Mouse (Mus musculus): ENCODE measurements around the gene Mrpl12. TPM values are rescaled to one million over a fixed set of nuclear protein-coding genes. Genes with fewer than 3 reads are reported as not detected.

Mrpl12 gene
- total RNA-seq, 1 experiment from 2014 or later, result 140 TPM

DNA sequence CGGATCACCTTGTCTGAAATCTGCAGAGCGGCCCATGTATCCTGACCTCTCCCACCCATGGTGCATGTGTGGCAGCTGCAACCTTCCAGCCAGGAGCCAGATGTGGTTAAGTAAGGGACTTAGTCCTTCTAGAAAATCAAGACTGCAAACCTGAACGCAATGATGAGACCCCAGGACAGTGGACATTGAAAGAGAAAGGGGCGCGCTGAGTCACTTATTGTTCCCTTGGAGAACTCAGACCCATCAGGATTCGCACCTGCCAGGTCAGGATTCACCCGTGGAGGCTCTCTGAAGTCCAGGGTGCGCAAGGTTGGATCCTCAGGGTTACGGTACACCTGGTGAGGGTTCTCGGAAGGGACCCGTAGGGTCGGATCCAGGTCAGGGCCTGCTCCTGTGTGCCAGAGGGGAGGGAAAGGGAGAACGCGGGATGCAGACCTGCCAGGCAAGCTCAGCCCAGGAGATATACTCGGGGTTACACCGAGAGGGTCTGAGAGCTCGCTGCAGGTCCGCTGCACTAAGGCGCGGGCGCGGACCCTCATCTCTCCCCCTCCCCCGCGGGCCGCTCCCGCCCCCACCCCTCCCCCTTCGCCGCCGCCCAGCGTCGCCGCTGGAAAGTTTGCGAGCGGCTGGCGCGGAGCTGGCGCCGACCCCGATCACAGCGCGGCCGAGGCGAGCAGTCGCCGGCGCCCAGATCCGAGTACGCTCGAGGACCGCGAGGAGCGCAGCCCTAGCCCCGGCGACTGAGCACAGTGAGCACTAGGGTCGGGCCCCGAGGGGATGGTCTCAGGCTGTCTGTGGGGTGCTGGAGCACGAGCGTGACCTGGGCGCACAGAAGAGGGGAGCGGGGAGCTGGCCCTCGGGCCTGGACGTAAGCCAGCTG is 45.9 kb downstream of the Mrpl12 start, which contains the start of gene Gcgr:
Gcgr (plus strand) TSS at position 615 of the 880 bp plus-strand sequence.
- ATAC-seq (replicated peaks; ENCODE audit: low read depth, poor library complexity, severe bottlenecking), result no peak; the same call in 1 of the 2 replicates

GRCm38 (mm10) chr11:120531646-120532045 is 47.2 kb downstream of the Mrpl12 start:
- ATAC-seq (replicated peaks; ENCODE audit: low read depth, poor library complexity, severe bottlenecking), result no peak

DNA sequence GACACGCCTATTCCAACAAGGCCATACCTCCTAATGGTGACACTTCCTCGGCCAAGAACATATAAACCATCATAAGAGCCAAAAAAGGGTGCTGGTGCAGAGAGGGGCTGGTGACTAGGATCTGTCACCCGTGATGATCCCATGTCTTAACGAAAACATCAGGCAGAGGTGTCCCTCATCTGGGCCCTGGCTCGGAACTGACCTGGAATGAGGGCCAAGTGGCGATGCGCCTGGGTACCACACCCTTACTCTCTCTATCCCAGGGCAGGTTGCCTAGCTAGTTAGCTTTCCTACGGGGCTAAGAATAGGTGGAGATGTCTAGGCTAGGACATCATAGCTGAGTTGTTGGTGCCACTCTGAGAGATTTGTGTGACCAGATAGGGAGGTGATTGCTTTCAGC is 49.7 kb downstream of the Mrpl12 start:
- ATAC-seq (replicated peaks; ENCODE audit: low read depth, poor library complexity, severe bottlenecking), result no peak

DNA sequence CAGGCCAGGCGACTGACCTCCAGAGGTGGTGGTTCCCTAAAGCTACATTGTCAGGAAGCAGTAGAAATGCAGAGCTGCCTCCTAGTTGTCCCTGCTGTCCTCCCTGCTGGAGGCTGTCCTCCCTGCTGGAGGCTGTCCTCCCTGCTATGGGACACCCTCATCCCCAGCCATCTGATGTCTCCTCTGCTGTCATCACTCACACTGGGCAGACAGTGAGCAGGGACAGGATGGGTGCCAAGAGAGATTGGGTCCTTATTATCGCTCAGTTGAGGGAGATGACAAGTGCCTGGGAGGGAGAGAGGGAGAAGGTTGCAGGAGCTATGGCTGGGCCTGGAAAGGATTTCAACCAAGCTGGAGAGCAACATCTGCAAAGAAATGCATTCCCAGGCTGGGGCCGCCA is 50.7 kb downstream of the Mrpl12 start:
- no peak for ATAC-seq (replicated peaks; ENCODE audit: low read depth, poor library complexity, severe bottlenecking)

GRCm38 (mm10) chr11:120535804-120536203 is 51.4 kb downstream of the Mrpl12 start:
- ATAC-seq (replicated peaks; ENCODE audit: low read depth, poor library complexity, severe bottlenecking), result no peak

DNA sequence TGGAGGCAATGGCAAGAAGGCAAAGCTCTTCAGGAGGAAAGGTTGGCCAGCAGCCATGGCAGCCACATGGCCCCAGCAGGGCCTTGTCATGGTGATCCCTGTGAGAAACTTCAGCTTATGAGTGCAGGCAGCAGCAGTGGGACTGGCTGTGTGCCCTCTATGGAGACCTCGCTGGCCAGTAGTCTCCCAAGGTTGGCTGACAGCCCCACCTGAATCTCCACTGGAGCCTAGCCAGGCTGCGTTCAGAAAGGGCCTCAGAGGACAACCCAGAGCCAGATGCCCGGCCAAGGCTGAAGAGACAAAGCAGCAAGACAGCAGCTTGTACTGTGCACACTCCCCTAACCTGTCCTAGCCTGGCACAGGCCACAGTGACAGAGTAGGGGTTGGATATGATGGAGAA is 54.1 kb downstream of the Mrpl12 start:
- no peak for ATAC-seq (replicated peaks; ENCODE audit: low read depth, poor library complexity, severe bottlenecking)

Other genes with a start within 250 kb of the Mrpl12 start
- gene Actg1, start 136.1 kb upstream of the Mrpl12 start, total RNA-seq (2017), result 857 and 890 TPM in 2 replicates
- gene Fscn2, start 123.1 kb upstream of the Mrpl12 start, total RNA-seq (2017), result not detected in 2 replicates
- 6.6 and 18.3 TPM in 2 replicates for gene Faap100, start 105.8 kb upstream of the Mrpl12 start, total RNA-seq (2017)
- 29.8 and 37.9 TPM in 2 replicates for gene Nploc4, start 46.9 kb upstream of the Mrpl12 start, total RNA-seq (2017)
- gene Tspan10, start 42.0 kb upstream of the Mrpl12 start, total RNA-seq (2017), result not detected in 2 replicates
- gene Pde6g, start 31.1 kb upstream of the Mrpl12 start, total RNA-seq (2017), result not detected in 2 replicates
- 6.5 and 13.6 TPM in 2 replicates for gene Oxld1, start 26.5 kb upstream of the Mrpl12 start, total RNA-seq (2017)
- 73.3 and 101 TPM in 2 replicates for gene Ccdc137, start 26.5 kb upstream of the Mrpl12 start, total RNA-seq (2017)
- gene Arl16, start 17.0 kb upstream of the Mrpl12 start, total RNA-seq (2017), result 7.7 and 9.4 TPM in 2 replicates
- gene Slc25a10, start 7.2 kb downstream of the Mrpl12 start, total RNA-seq (2017), result 8.2 and 12.1 TPM in 2 replicates
- gene Gcgr, start 46.1 kb downstream of the Mrpl12 start, total RNA-seq (2017), result not detected in 2 replicates
- gene Mcrip1, start 65.1 kb downstream of the Mrpl12 start, total RNA-seq (2017), result 26.5 and 31.0 TPM in 2 replicates
- gene Ppp1r27, start 66.5 kb downstream of the Mrpl12 start, total RNA-seq (2017), result not detected in 2 replicates
- 494 and 545 TPM in 2 replicates for gene P4hb, start 88.6 kb downstream of the Mrpl12 start, total RNA-seq (2017)
- gene Arhgdia, start 97.0 kb downstream of the Mrpl12 start, total RNA-seq (2017), result 148 and 170 TPM in 2 replicates
- 248 and 287 TPM in 2 replicates for gene Alyref, start 113.8 kb downstream of the Mrpl12 start, total RNA-seq (2017)
- gene Anapc11, start 113.8 kb downstream of the Mrpl12 start, total RNA-seq (2017), result 27.2 and 32.1 TPM in 2 replicates
- gene Npb, start 123.9 kb downstream of the Mrpl12 start, total RNA-seq (2017), result not detected in 2 replicates
- gene Pcyt2, start 133.3 kb downstream of the Mrpl12 start, total RNA-seq (2017), result 34.5 and 38.6 TPM in 2 replicates
- gene Sirt7, start 140.6 kb downstream of the Mrpl12 start, total RNA-seq (2017), result 45.8 and 50.4 TPM in 2 replicates
- gene Mafg, start 149.0 kb downstream of the Mrpl12 start, total RNA-seq (2017), result 20.3 and 22.1 TPM in 2 replicates
- 9.9 and 11.7 TPM in 2 replicates for gene Pycr1, start 159.2 kb downstream of the Mrpl12 start, total RNA-seq (2017)
- gene Myadml2, start 163.5 kb downstream of the Mrpl12 start, total RNA-seq (2017), result not detected in 2 replicates
- gene Notum, start 176.6 kb downstream of the Mrpl12 start, total RNA-seq (2017), result not detected in 2 replicates
- gene Aspscr1, start 188.4 kb downstream of the Mrpl12 start, total RNA-seq (2017), result 31.8 and 44.9 TPM in 2 replicates
- gene Cenpx, start 229.1 kb downstream of the Mrpl12 start, total RNA-seq (2017), result 81.5 and 113 TPM in 2 replicates
- gene Lrrc45, start 229.3 kb downstream of the Mrpl12 start, total RNA-seq (2017), result 30.3 and 30.9 TPM in 2 replicates
- not detected in 2 replicates for gene Rac3, start 236.9 kb downstream of the Mrpl12 start, total RNA-seq (2017)
- 8.4 and 9.5 TPM in 2 replicates for gene Dcxr, start 242.7 kb downstream of the Mrpl12 start, total RNA-seq (2017)
- not detected in 2 replicates for gene Cbr2, start 247.5 kb downstream of the Mrpl12 start, total RNA-seq (2017)